Mouse (Mus musculus) E14TG2a.4 (cell line): ENCODE measurements around the gene Flot2.

Experiments used
- CTCF ChIP-seq: conservative IDR thresholded peaks from 2 replicates; pipeline ENCODE4 v1.5.1; 2014; ENCODE audit warnings: low read length
- NANOG ChIP-seq: IDR thresholded peaks from 2 replicates; pipeline ENCODE4 v1.6.1; 2014; ENCODE audit warnings: borderline replicate concordance, low read length, mixed read lengths

DNA sequence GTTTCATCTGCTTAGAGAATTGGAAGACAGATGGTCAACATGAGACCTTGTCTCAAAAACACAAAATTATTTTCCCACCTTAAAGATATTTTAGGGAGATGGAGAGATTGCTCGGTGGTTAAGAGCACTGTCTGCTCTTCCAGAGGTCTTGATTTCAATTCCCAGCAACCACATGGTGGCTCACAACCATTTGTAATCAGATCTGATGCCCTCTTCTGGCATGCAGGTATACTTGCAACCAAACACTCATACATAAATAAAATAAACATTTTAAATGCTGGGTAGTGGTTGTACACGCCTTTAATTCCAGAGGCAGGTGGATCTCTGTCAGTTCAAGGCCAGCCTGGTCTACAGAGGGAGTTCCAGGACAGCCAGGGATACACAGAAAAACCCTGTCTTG lies 3.1 kb downstream of the Flot2 start:
- TF ChIP-seq CTCF, result peak; percentile 4; the same call in 1 of the 2 replicates
- no peak for TF ChIP-seq NANOG
